Mouse (Mus musculus) midbrain, postnatal 0 days (tissue): ENCODE measurements at regions not wholly inside any gene's neighbourhood (a gene's known extent, or its start where the extent isn't known, plus 50 kb on each side); places are given as distances from the start of the nearest gene placed in this dataset.
A peak's percentile ranks its signal among the peaks of the same experiment; 100 is the strongest.
"Not testable (repeated sequence)": the region's sequence is repeated elsewhere in the genome, so short reads cannot be mapped to it uniquely, and the experiment has no call there.

ENCODE experiments used
- ATAC-seq: fragments of 200-750 bp; cut with Nextera tagmentation; 2 replicates; pipeline ENCODE4 v1.8.0; 2017; ENCODE audit warnings: moderate number of reproducible peaks, mild to moderate bottlenecking, moderate TSS enrichment, moderate library complexity; ENCODE audit not compliant: low FRiP score
- DNase-seq: peaks from one replicate; pipeline ENCODE4 v3.0.0-alpha.2; 2015; ENCODE audit warnings: low spot score
- H3K27ac ChIP-seq: fragments of 300-500 bp; sonication (generic); 2 replicates; pipeline ENCODE4 v1.5.1; 2014; ENCODE audit warnings: low read depth, mild to moderate bottlenecking, low read length, mixed read lengths
- H3K27me3 ChIP-seq: fragments of 300-500 bp; sonication (generic); 2 replicates; pipeline ENCODE4 v1.6.1; 2014; ENCODE audit warnings: low read length, control low read depth, mixed read lengths; ENCODE audit not compliant: insufficient read depth
- H3K36me3 ChIP-seq: fragments of 300-500 bp; sonication (generic); 2 replicates; pipeline ENCODE4 v1.6.1; 2014; ENCODE audit warnings: low read length, control low read depth, mixed read lengths; ENCODE audit not compliant: insufficient read depth
- H3K4me1 ChIP-seq: fragments of 300-500 bp; sonication (generic); 2 replicates; pipeline ENCODE4 v1.6.1; 2014; ENCODE audit warnings: mild to moderate bottlenecking, control low read depth, antibody characterized with exemption, low read length, mixed read lengths; ENCODE audit not compliant: insufficient read depth
- H3K4me2 ChIP-seq: fragments of 300-500 bp; sonication (generic); 2 replicates; pipeline ENCODE4 v1.6.1; 2014; ENCODE audit warnings: low read depth, mild to moderate bottlenecking, low read length, mixed read lengths; ENCODE audit not compliant: poor library complexity, severe bottlenecking
- H3K4me3 ChIP-seq: fragments of 300-500 bp; sonication (generic); 2 replicates; pipeline ENCODE4 v1.5.1; 2014; ENCODE audit warnings: low read depth, mild to moderate bottlenecking, low read length, moderate library complexity
- H3K9ac ChIP-seq: fragments of 300-500 bp; sonication (generic); replicated peaks from 2 replicates; pipeline ENCODE4 v1.6.1; 2014; ENCODE audit warnings: mild to moderate bottlenecking, low read length, moderate library complexity, mixed read lengths; ENCODE audit not compliant: poor library complexity, severe bottlenecking
- H3K9me3 ChIP-seq: fragments of 300-500 bp; sonication (generic); 2 replicates; pipeline ENCODE4 v1.6.1; 2016; ENCODE audit warnings: low read length, control low read depth
- CTCF ChIP-seq: IDR thresholded peaks from 2 replicates; pipeline ENCODE4 v1.5.1; 2016; ENCODE audit warnings: antibody characterized with exemption, mild to moderate bottlenecking
- WGBS: fragments of 180-500 bp; shearing (Covaris S2); extraction: QIAGEN DNeasy Blood & Tissue Kit; methylation state at CpG from one replicate; pipeline ENCODE4 v1.1.7; 2014; 5-methylcytosine and 5-hydroxymethylcytosine counted together

DNA sequence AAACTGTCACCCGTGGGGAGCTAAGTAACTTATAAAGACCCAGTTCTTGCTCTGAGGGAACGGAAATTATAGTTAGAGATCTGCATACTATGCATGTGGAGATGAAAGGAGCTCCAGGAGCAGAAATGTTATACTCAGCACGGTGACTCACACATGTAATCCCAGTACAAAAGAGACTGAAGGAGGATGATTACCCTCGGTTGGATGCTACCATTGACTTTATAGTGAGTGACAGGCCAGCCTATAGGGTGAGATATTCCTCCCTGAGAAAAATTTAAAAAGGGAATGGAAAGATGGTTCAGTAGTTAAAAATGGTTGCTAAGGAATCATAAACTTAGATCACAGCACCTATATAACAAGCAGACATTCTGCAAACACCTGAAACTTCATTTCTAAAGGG lies 287.1 kb upstream of the 4933412E24Rik start:
- no peak overlapping the region for H3K27ac ChIP-seq
- no peak overlapping the region for H3K4me2 ChIP-seq
- TF ChIP-seq CTCF = no peak
- 26% methylated on average over 4 of the region's 4 CpGs for WGBS
- H3K9ac ChIP-seq = no peak overlapping the region
- H3K4me3 ChIP-seq = no peak overlapping the region
- no peaks in the 10 kb centered on the region for H3K36me3 ChIP-seq
- no peak for DNase-seq
- ATAC-seq = no peak
- H3K4me1 ChIP-seq = no peaks in the 10 kb centered on the region
- H3K9me3 ChIP-seq = no peaks in the 10 kb centered on the region
- H3K27me3 ChIP-seq = no peaks in the 10 kb centered on the region

DNA sequence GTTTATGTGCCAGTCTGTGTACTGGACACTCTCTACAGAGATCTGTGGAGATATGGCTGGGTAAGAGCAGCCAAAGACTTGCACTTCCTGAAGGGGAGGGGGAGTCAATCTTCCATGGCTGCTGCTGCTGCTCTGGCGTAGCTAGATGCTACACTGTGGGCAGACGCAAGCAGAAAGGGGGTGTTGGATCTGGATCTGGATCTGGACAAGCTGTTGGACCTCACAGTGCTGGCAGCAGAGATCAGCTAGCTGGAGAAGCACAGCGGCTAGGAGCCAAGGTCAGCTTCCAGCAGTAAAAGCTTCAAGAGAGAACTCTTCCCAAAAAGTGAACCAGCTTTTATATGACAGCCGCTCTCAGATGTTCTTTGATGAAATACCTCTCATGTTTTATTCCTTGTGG lies 285.5 kb upstream of the 4933412E24Rik start:
- ATAC-seq = no peak
- H3K27ac ChIP-seq = no peak overlapping the region
- H3K36me3 ChIP-seq = no peaks in the 10 kb centered on the region
- H3K9ac ChIP-seq = no peak overlapping the region
- H3K4me2 ChIP-seq = no peak overlapping the region
- H3K27me3 ChIP-seq = no peaks in the 10 kb centered on the region
- H3K4me3 ChIP-seq = no peak overlapping the region
- H3K4me1 ChIP-seq = no peaks in the 10 kb centered on the region
- no peak for DNase-seq
- no peak for TF ChIP-seq CTCF
- 89% methylated on average over 4 of the region's 4 CpGs for WGBS
- no peaks in the 10 kb centered on the region for H3K9me3 ChIP-seq

DNA sequence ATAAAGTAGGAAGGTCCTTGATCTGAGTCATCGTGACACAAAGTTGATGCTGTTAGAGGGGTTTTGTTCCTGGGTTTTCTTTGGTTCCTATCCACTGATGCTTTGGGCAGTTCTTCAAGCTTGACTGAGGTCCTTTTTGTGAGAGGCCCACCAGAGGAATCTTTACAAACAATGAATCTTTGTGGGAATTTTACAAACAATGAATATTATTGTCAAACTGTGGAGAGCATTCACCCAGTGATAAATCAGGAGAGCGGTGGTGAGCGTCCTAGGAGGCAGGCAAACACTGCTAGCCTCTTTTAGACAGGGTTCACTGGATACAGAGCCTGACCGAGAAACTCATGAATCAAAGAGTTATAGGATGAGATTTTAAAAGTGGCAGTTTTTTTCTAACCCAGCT lies 268.9 kb upstream of the 4933412E24Rik start:
- no peaks in the 10 kb centered on the region for H3K9me3 ChIP-seq
- DNase-seq = no peak
- H3K4me2 ChIP-seq = no peak overlapping the region
- no peaks in the 10 kb centered on the region for H3K27me3 ChIP-seq
- TF ChIP-seq CTCF = no peak
- H3K9ac ChIP-seq = no peak overlapping the region
- WGBS = 40% methylated on average over 4 of the region's 4 CpGs
- no peaks in the 10 kb centered on the region for H3K4me1 ChIP-seq
- no peaks in the 10 kb centered on the region for H3K36me3 ChIP-seq
- no peak overlapping the region for H3K4me3 ChIP-seq
- no peak overlapping the region for H3K27ac ChIP-seq
- no peak for ATAC-seq

- Histone ChIP-seq H3K4me2 (no peak overlapping the region), H3K27me3 (no peaks in the 10 kb centered on the region), H3K9ac (no peak overlapping the region), H3K27ac (no peak overlapping the region), H3K36me3 (no peaks in the 10 kb centered on the region), H3K4me3 (no peak overlapping the region), H3K4me1 (no peaks in the 10 kb centered on the region), H3K9me3 (no peaks in the 10 kb centered on the region)
- DNase-seq (no peak), ATAC-seq (no peak)
- no peak for TF ChIP-seq CTCF
- 48% methylated on average over 2 of the region's 2 CpGs for WGBS
These were observed 264.0 kb upstream of the 4933412E24Rik start for GRCm38 (mm10) chr15:60280378-60280777.

DNA sequence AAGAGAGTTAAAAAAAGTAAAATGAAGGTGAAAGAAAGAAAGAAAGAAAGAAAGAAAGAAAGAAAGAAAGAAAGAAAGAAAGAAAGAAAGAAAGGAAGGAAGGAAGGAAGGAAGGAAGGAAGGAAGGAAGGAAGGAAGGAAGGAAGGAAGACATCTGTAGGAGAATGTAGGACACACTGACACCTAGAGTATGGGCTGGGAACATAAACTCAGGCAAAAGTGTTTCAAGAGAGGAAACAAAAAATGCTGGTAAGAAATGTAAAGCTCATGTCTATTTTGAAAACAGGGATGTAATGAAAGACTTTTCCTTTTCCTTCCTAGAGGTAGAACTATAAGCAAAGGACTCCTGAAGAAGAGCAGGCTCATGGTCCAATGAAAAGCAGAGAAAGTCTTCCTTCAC lies 237.2 kb upstream of the 4933412E24Rik start:
- not testable (repeated sequence) for H3K4me2 ChIP-seq, H3K4me3 ChIP-seq, H3K9ac ChIP-seq, H3K9me3 ChIP-seq, H3K27ac ChIP-seq, H3K4me1 ChIP-seq, H3K36me3 ChIP-seq, ATAC-seq, DNase-seq, H3K27me3 ChIP-seq
- peak; percentile 32 for TF ChIP-seq CTCF

DNA sequence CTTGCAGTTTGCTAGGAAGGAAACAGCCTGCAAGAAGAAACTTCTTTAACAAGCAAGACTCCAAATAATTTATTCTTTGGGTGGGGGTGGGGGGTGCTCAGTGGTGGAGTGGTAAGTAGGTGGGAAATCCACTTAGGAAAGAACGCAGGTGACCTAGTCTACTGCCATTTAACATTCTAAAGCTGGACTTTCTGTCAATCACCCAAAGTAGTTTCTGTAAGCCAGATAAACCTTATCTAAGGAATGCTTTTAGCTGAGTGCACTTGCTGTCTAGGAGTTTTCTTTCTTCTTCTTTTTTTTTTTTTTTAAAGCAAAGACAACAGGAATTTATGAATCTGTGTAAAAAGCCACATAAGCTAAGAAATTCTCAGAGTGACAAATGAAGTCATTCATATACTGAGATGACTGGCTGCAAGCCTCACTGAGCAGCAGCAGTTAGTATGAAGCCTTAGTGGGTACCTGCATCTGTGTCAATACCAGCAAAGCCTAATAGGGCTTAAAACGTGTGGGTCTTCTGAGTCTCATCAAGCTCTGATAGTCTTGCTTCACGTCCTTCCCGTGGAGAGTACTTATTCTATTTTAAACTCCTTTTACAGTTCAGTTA lies 210.0 kb upstream of the 4933412E24Rik start:
- WGBS = 75% methylated on average over 4 of the region's 4 CpGs
- ATAC-seq = no peak
- no peak for TF ChIP-seq CTCF

More for the DNA sequence above, 210.0 kb upstream of the 4933412E24Rik start:
- no peaks in the 10 kb centered on the region for H3K27me3 ChIP-seq
- H3K27ac ChIP-seq = no peak overlapping the region
- no peak overlapping the region for H3K4me2 ChIP-seq
- no peaks in the 10 kb centered on the region for H3K4me1 ChIP-seq
- DNase-seq = no peak
- H3K9ac ChIP-seq = no peak overlapping the region
- no peaks in the 10 kb centered on the region for H3K36me3 ChIP-seq
- no peaks in the 10 kb centered on the region for H3K9me3 ChIP-seq
- H3K4me3 ChIP-seq = no peak overlapping the region
